Mouse (Mus musculus): ENCODE results near the gene Gm49510. TPM values are rescaled to one million over a fixed set of nuclear protein-coding genes. Genes with fewer than 3 reads are reported as not detected.

The Gm49510 gene
- polyA plus RNA-seq, 1 experiment: 0.04 TPM

DNA sequence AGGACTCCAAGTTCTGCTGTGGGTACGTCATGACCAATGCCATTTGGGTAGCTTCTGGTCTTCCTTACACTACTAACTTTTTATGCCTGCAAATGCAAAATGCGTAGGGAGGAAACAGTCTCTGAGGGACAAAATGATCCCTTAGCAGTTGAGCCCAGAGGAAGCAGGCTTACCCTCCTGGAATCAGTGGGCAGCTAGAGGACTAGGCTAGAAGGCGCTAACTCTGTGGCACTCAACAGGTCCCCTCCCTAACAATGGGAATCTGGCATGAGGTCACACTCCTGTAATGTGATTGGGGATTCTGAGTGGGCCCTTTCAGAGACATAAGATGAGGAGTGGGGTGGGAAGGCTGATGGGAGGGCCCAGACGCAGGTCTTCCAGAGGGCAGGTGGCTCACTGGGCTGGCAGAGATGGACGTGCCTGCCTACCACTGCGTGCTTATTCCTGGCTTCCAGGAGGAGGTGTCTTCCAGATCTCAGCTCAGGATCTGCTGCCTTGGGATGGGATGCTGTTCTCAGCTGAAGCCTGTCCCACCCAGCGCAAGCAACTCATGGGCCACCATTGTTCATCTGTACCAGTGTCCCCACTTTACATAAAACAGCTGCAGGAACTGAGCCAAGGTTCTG lies 31.4 kb downstream of the Gm49510 start:
- DNase-seq: no peak
- Histone ChIP-seq H3K4me3 (replicated peaks; ENCODE audit: extremely low read depth, low read depth, low read length) (no peak overlapping the region), H3K4me1 (ENCODE audit: control insufficient read depth, insufficient read depth, low read length) (peaks cover 8% of the 10 kb centered on the region)
- WGBS: 83% methylated on average over 7 of the region's 7 CpGs
- no peak for TF ChIP-seq POLR2A (IDR thresholded peaks at IDR 0.05; ENCODE audit: borderline replicate concordance, extremely low read depth, low read depth, low read length)
- no peak for TF ChIP-seq CTCF (IDR thresholded peaks at IDR 0.05; ENCODE audit: insufficient read depth, low read length)

DNA sequence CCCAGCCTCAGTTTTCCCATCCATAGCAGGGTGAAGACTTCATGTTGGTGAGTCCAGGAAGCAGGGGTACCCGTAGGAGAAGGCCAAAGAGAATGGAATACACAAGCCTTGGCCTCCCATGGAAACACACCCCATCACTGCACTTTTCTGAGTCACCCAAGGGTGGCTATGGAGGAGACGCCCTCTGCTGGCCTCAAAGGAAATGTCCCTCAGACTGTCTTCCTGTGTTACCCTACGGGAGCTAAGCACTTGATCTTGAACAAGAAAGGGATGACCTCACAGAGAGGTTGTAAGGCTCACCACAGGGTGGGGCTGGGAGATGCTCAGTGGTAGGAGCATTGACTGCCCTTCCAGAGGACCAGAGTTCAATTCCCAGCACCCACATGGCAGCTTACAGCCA lies 32.1 kb downstream of the Gm49510 start:
- TF ChIP-seq CTCF (IDR thresholded peaks at IDR 0.05; ENCODE audit: insufficient read depth, low read length) (peak; percentile 79), POLR2A (IDR thresholded peaks at IDR 0.05; ENCODE audit: borderline replicate concordance, extremely low read depth, low read depth, low read length) (no peak)
- no peak overlapping the region for H3K4me3 ChIP-seq (replicated peaks; ENCODE audit: extremely low read depth, low read depth, low read length)
- no peak for DNase-seq
- 4% methylated on average over 3 of the region's 3 CpGs for WGBS
- peaks cover 8% of the 10 kb centered on the region for H3K4me1 ChIP-seq (ENCODE audit: control insufficient read depth, insufficient read depth, low read length)

DNA sequence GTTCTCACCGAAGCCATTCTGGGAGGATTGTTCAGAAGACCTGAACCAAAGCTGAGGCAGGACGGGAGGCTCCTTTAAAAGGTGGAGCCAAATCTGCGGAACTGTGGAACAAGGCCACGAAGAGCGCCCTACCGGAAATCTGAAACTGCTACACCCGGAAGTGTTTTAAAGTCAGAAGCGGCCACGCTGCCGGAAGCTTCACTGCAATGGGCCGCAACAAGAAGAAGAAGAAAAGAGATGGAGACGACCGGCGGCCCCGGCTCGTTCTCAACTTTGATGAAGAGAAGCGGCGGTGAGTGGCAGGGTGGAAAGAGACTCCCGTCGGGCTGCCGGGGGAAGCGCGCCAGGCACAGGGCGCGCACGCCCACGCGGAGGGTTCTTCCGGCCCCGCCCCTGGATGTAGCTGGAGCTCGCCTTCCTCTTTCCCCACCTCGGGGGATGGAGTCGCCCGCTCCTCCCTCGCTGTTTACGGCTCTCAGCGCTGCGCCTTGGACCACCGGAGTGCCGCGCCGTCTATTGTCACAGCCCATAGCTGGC lies 35.4 kb downstream of the Gm49510 start, which contains the start of gene Nol12:
TSS of gene Nol12 (plus strand) at position 150 of the 537 bp plus-strand sequence.
- Histone ChIP-seq H3K4me3 (replicated peaks; ENCODE audit: extremely low read depth, low read depth, low read length) (peak within 1 kb of the TSS; percentile 83), H3K4me1 (ENCODE audit: control insufficient read depth, insufficient read depth, low read length) (0 out of 2 replicates have a peak, but pooled peaks cover 2% of the 10 kb centered on the region)
- TF ChIP-seq CTCF (IDR thresholded peaks at IDR 0.05; ENCODE audit: insufficient read depth, low read length) (no peak), POLR2A (IDR thresholded peaks at IDR 0.05; ENCODE audit: borderline replicate concordance, extremely low read depth, low read depth, low read length) (peak; percentile 79; the same call in 1 of the 2 replicates)
- under 1% methylated on average over 42 of the region's 42 CpGs for WGBS
- peak; percentile 79 for DNase-seq

DNA sequence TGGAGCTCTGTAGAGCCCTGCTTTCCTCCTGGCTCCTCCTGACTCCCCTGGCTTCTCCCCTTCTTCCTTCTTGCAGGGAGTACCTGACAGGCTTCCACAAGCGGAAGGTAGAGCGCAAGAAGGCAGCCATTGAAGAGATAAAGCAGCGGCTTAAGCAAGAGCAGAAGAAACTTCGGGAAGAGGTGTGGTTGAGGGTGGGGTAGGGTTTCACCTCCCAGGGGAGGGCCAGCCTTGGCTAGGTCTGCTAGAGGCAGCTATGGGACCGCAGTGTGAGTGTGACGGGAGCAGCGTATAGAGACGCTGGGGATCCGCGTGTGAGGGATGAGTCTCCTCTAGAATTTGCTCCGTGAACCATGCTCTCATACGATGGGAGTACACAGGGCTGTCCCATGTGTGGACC lies 36.9 kb downstream of the Gm49510 start:
- H3K4me1 ChIP-seq (ENCODE audit: control insufficient read depth, insufficient read depth, low read length): 0 out of 2 replicates have a peak, but pooled peaks cover 2% of the 10 kb centered on the region
- DNase-seq: no peak
- TF ChIP-seq CTCF (IDR thresholded peaks at IDR 0.05; ENCODE audit: insufficient read depth, low read length) (no peak), POLR2A (IDR thresholded peaks at IDR 0.05; ENCODE audit: borderline replicate concordance, extremely low read depth, low read depth, low read length) (no peak)
- WGBS: 87% methylated on average over 12 of the region's 12 CpGs
- H3K4me3 ChIP-seq (replicated peaks; ENCODE audit: extremely low read depth, low read depth, low read length): no peak overlapping the region

DNA sequence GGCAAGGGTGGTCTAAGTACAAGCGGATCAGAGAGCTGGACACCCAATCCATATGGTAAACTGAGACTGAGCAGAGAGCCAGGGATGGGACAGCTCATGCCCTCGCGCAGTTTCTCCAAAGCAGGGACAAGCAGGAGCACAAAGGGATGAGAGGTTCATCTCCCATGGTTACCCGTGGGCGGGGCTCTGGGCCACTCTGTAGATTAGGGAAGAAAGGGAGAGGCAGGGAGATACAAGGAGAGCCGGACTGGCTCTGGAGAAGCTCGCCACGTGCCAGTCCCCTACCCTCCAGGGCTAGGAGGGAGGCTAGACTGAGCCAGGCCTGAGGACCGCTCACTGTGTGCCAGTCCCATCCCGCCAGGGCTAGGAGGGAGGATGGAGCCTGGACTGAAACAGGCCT lies 37.8 kb downstream of the Gm49510 start:
- 86% methylated on average over 10 of the region's 10 CpGs for WGBS
- no peak for DNase-seq
- TF ChIP-seq POLR2A (IDR thresholded peaks at IDR 0.05; ENCODE audit: borderline replicate concordance, extremely low read depth, low read depth, low read length) (no peak), CTCF (IDR thresholded peaks at IDR 0.05; ENCODE audit: insufficient read depth, low read length) (no peak)
- Histone ChIP-seq H3K4me1 (ENCODE audit: control insufficient read depth, insufficient read depth, low read length) (0 out of 2 replicates have a peak, but pooled peaks cover 2% of the 10 kb centered on the region), H3K4me3 (replicated peaks; ENCODE audit: extremely low read depth, low read depth, low read length) (no peak overlapping the region)

DNA sequence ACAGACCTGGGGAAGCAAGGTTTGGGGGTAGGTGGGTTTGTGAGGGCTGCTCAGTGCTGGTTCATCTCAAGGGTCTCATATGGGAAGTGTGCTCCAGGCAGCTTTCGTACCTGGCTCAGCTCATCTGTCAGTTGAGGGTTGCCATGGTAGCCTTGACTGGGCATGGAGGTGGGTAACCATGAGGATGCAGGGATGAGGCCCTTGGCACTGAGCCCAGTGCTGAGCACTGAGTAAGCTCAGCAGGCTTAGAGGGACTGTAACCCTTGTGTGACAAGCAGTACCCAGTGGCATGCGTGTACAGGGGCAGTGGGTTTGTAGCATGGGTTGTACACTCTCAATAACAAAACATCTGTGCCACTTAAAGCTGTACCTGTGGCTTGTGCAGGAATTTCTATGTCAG lies 38.5 kb downstream of the Gm49510 start:
- H3K4me1 ChIP-seq (ENCODE audit: control insufficient read depth, insufficient read depth, low read length): 0 out of 2 replicates have a peak, but pooled peaks cover 2% of the 10 kb centered on the region
- DNase-seq: no peak
- TF ChIP-seq CTCF (IDR thresholded peaks at IDR 0.05; ENCODE audit: insufficient read depth, low read length): no peak
- TF ChIP-seq POLR2A (IDR thresholded peaks at IDR 0.05; ENCODE audit: borderline replicate concordance, extremely low read depth, low read depth, low read length): no peak
- 91% methylated on average over 2 of the region's 2 CpGs for WGBS
- H3K4me3 ChIP-seq (replicated peaks; ENCODE audit: extremely low read depth, low read depth, low read length): no peak overlapping the region

DNA sequence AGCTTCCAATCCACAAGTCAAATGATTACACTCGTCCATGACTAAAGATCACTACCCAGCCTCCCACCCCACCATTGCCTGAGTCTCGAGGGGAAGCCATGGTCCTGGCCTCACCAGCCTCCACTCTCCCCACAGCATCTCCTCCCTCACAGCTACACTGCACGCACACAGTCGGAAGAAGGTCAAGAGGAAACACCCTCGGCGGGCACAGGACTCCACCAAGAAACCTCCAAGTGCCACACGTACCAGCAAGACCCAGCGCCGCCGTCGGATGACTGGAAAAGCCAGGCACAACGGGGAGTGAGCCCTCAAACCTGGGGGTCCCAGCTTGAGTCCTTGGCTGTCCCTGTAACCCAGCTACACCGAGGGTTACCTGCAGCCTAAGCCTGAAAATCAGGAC lies 40.9 kb downstream of the Gm49510 start:
- Histone ChIP-seq H3K4me3 (replicated peaks; ENCODE audit: extremely low read depth, low read depth, low read length) (no peak overlapping the region), H3K4me1 (ENCODE audit: control insufficient read depth, insufficient read depth, low read length) (0 out of 2 replicates have a peak, but pooled peaks cover 2% of the 10 kb centered on the region)
- 90% methylated on average over 13 of the region's 13 CpGs for WGBS
- TF ChIP-seq POLR2A (IDR thresholded peaks at IDR 0.05; ENCODE audit: borderline replicate concordance, extremely low read depth, low read depth, low read length) (no peak), CTCF (IDR thresholded peaks at IDR 0.05; ENCODE audit: insufficient read depth, low read length) (no peak)
- DNase-seq: no peak

DNA sequence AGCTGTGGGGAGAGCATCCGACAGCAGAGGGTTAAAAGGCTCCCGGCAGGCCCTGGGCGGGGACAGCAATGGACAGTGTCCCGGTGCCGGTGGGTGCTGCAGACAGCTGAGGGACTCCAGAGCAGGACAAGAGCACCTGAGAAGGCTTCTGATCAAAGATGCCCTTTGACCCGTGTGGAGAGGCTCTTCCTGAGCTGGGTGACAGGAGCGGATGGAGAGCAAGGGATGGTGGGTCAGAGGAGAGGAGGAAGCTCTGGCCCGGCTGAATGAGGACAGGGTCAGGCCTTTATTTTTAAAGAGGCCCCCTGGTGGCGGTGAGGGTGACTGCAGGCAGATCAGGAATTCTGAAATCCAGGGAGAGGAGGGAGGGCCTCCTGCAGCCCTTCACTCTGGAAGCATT lies 43.2 kb downstream of the Gm49510 start:
- peak overlapping the region; percentile 59 for H3K4me3 ChIP-seq (replicated peaks; ENCODE audit: extremely low read depth, low read depth, low read length)
- DNase-seq: peak; percentile 80
- WGBS: 7% methylated on average over 9 of the region's 9 CpGs
- no peaks in the 10 kb centered on the region for H3K4me1 ChIP-seq (ENCODE audit: control insufficient read depth, insufficient read depth, low read length)
- TF ChIP-seq CTCF (IDR thresholded peaks at IDR 0.05; ENCODE audit: insufficient read depth, low read length) (peak; percentile 74), POLR2A (IDR thresholded peaks at IDR 0.05; ENCODE audit: borderline replicate concordance, extremely low read depth, low read depth, low read length) (no peak)

DNA sequence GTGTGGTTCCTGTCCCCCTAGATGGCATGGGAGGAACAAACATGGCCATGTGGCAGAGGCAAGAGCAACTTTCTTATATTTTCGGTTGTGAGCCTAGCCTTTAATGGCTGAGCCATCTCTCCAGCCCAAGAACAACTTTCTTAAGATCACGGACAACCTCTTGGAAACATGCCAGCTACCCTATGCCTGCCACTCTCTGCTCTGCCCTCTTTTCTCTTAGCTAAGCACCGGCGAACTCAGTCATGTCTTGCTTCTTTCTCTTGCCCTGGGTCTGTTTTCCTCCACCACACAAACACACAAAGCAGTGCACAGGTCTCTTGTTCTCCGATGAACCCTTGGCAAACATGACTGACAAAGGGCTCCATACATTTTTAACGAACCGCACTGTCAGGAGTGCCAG lies 46.8 kb downstream of the Gm49510 start:
- no peak for DNase-seq
- Histone ChIP-seq H3K4me3 (replicated peaks; ENCODE audit: extremely low read depth, low read depth, low read length) (no peak overlapping the region), H3K4me1 (ENCODE audit: control insufficient read depth, insufficient read depth, low read length) (no peaks in the 10 kb centered on the region)
- 69% methylated on average over 7 of the region's 7 CpGs for WGBS
- no peak for TF ChIP-seq CTCF (IDR thresholded peaks at IDR 0.05; ENCODE audit: insufficient read depth, low read length)
- TF ChIP-seq POLR2A (IDR thresholded peaks at IDR 0.05; ENCODE audit: borderline replicate concordance, extremely low read depth, low read depth, low read length): no peak

DNA sequence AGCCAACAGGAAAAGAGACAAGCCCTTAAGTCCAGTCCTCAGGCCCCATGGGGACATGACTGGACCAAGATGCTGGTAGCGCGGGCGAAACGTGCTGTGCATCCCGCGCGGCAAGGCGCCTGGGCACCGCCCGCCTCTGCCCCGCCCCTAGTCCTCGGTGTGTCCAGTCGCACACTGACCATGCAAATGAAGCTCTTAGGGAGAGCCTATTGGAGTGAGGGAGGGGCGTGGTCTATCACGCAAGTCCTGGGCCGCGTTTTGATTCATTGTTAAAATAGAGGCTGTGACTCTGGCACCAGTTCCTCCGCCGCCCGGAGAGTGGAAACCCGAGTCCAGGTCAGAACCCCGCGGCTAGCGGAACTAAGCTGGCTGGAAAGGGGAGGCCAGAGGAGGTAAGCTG lies 48.2 kb downstream of the Gm49510 start, which contains the start of gene Triobp:
TSS of gene Triobp (plus strand) at position 68 of the 400 bp plus-strand sequence.
- no peak within 1 kb of the TSS for H3K4me3 ChIP-seq (replicated peaks; ENCODE audit: extremely low read depth, low read depth, low read length)
- DNase-seq: peak; percentile 70
- WGBS: under 1% methylated on average over 24 of the region's 24 CpGs

More for the DNA sequence above, 48.2 kb downstream of the Gm49510 start, which contains the start of gene Triobp:
- TF ChIP-seq CTCF (IDR thresholded peaks at IDR 0.05; ENCODE audit: insufficient read depth, low read length) (no peak), POLR2A (IDR thresholded peaks at IDR 0.05; ENCODE audit: borderline replicate concordance, extremely low read depth, low read depth, low read length) (no peak)
- H3K4me1 ChIP-seq (ENCODE audit: control insufficient read depth, insufficient read depth, low read length): no peaks in the 10 kb centered on the region

Measured in lung, adult 2 months (tissue).